Comparison of ENCODE assay signal across 13 mouse cellular contexts in genomic region chr2:139784465-139784864, GRCm38 (mm10).
"Had no signal": no experiment of that assay in that cellular context is flagged by ENCODE, and none has a peak within 500 bp of the region (broad histone marks: within the 10 kb centered on the region; RNA-seq: fewer than 3 reads in every experiment).

No protein-coding gene starts in this region.

- H3K9ac ChIP-seq: intestine, embryonic 15.5 days; limb, embryonic 13.5 days; liver, embryonic 14.5 days; midbrain, embryonic 15.5 days; neural tube, embryonic 12.5 days had no signal

- H3K4me1 ChIP-seq: intestine, embryonic 15.5 days; megakaryocyte, embryonic 14.5 days; midbrain, embryonic 15.5 days; neural tube, embryonic 12.5 days had no signal

- H3K36me3 ChIP-seq: intestine, embryonic 15.5 days; limb, embryonic 13.5 days; midbrain, embryonic 15.5 days; neural tube, embryonic 12.5 days had no signal

- ATAC-seq: intestine, embryonic 15.5 days; midbrain, embryonic 15.5 days had no signal

- H3K4me3 ChIP-seq: intestine, embryonic 15.5 days; limb, embryonic 13.5 days; megakaryocyte, embryonic 14.5 days; midbrain, embryonic 15.5 days; neural tube, embryonic 12.5 days had no signal

- H3K27ac ChIP-seq: intestine, embryonic 15.5 days; limb, embryonic 13.5 days; liver, embryonic 14.5 days; macrophage; midbrain, embryonic 15.5 days; neural tube, embryonic 12.5 days; stomach, postnatal 0 days had no signal

- H3K9me3 ChIP-seq: intestine, embryonic 15.5 days; limb, embryonic 13.5 days; megakaryocyte, embryonic 14.5 days; midbrain, embryonic 15.5 days; neural tube, embryonic 12.5 days had no signal

- H3K27me3 ChIP-seq: intestine, embryonic 15.5 days; limb, embryonic 13.5 days; megakaryocyte, embryonic 14.5 days; midbrain, embryonic 15.5 days; neural tube, embryonic 12.5 days had no signal

- DNase-seq: kidney, adult 18-20 months; kidney, postnatal 10 days; left cerebral cortex, postnatal 4 days; thymus, postnatal 4 days had no signal

- H3K4me2 ChIP-seq: intestine, embryonic 15.5 days; limb, embryonic 13.5 days; midbrain, embryonic 11.5 days; midbrain, embryonic 15.5 days; neural tube, embryonic 12.5 days had no signal
